Mouse (Mus musculus) kidney, postnatal 0 days (tissue): ENCODE results near the gene Acer1. TPM values are rescaled to one million over a fixed set of nuclear protein-coding genes. Genes with fewer than 3 reads are reported as not detected.

Source experiments
- ATAC-seq: fragments of 200-750 bp; cut with Nextera tagmentation; replicated peaks from 2 replicates; pipeline ENCODE4 v1.8.0; 2017; ENCODE audit warnings: low read depth, moderate number of reproducible peaks, moderate TSS enrichment, moderate library complexity; ENCODE audit not compliant: low FRiP score
- DNase-seq: peaks from one replicate; pipeline ENCODE4 v3.0.0-alpha.2; 2016; ENCODE audit warnings: low spot score
- H3K27ac ChIP-seq: fragments of 300-500 bp; sonication (generic); 2 replicates; pipeline ENCODE4 v1.5.1; 2014; ENCODE audit warnings: mild to moderate bottlenecking
- H3K27me3 ChIP-seq: fragments of 300-500 bp; sonication (generic); 2 replicates; pipeline ENCODE4 v1.6.1; 2014; ENCODE audit warnings: low read length, mixed read lengths; ENCODE audit not compliant: insufficient read depth
- H3K36me3 ChIP-seq: fragments of 300-500 bp; sonication (generic); 2 replicates; pipeline ENCODE4 v1.6.1; 2014; ENCODE audit warnings: low read length, mixed read lengths; ENCODE audit not compliant: insufficient read depth
- H3K4me1 ChIP-seq: fragments of 300-500 bp; sonication (generic); replicated peaks from 2 replicates; pipeline ENCODE4 v1.6.1; 2014; ENCODE audit warnings: antibody characterized with exemption, low read length, mixed read lengths; ENCODE audit not compliant: insufficient read depth
- H3K4me2 ChIP-seq: fragments of 300-500 bp; sonication (generic); 2 replicates; pipeline ENCODE4 v1.6.1; 2014; ENCODE audit warnings: mild to moderate bottlenecking, low read length, moderate library complexity, mixed read lengths
- H3K4me3 ChIP-seq: fragments of 300-500 bp; sonication (generic); replicated peaks from 2 replicates; pipeline ENCODE4 v1.5.1; 2014; ENCODE audit warnings: low read depth, low read length
- H3K9ac ChIP-seq: fragments of 300-500 bp; sonication (generic); 2 replicates; pipeline ENCODE4 v1.6.1; 2014; ENCODE audit warnings: low read depth, low read length
- H3K9me3 ChIP-seq: fragments of 300-500 bp; sonication (generic); replicated peaks from 2 replicates; pipeline ENCODE4 v1.6.1; 2016; ENCODE audit warnings: low read length, inconsistent platforms, mixed read lengths
- CTCF ChIP-seq: IDR thresholded peaks from 2 replicates; pipeline ENCODE4 v1.5.1; 2016; ENCODE audit warnings: antibody characterized with exemption, low read depth, mild to moderate bottlenecking, moderate library complexity
- WGBS: fragments of 180-500 bp; shearing (Covaris S2); extraction: QIAGEN DNeasy Blood & Tissue Kit; methylation state at CpG from one replicate; pipeline ENCODE4 v1.1.7; 2014; 5-methylcytosine and 5-hydroxymethylcytosine counted together
- polyA plus RNA-seq: library from polyadenylated mRNA; unstranded; fragments of >200 nt; fragmentation: Nextera tagmentation; extraction: Ambion mirVana; gene quantifications from 2 replicates; pipeline ENCODE4 v1.2.1, GENCODE M21; 2015

The Acer1 gene
- polyA plus RNA-seq, 1 experiment from 2014 or later, result not detected

GRCm38 (mm10) chr17:56984886-56985285 lies 3.0 kb upstream of the Acer1 start:
- Histone ChIP-seq H3K27me3 (no peaks in the 10 kb centered on the region), H3K4me2 (no peak overlapping the region), H3K4me3 (no peak overlapping the region), H3K4me1 (no peaks in the 10 kb centered on the region), H3K9ac (no peak overlapping the region), H3K9me3 (no peaks in the 10 kb centered on the region), H3K36me3 (no peaks in the 10 kb centered on the region), H3K27ac (no peak overlapping the region)
- ATAC-seq, result no peak
- no peak for TF ChIP-seq CTCF
- 74% methylated on average over 9 of the region's 9 CpGs for WGBS
- DNase-seq, result no peak

- H3K9me3 ChIP-seq, result no peaks in the 10 kb centered on the region
- H3K4me2 ChIP-seq, result no peak overlapping the region
- no peaks in the 10 kb centered on the region for H3K4me1 ChIP-seq
- ATAC-seq (no peak), DNase-seq (no peak)
- TF ChIP-seq CTCF, result no peak
- H3K27ac ChIP-seq, result no peak overlapping the region
- 63% methylated on average over 7 of the region's 7 CpGs for WGBS
- no peaks in the 10 kb centered on the region for H3K36me3 ChIP-seq
- H3K9ac ChIP-seq, result no peak overlapping the region
- no peak overlapping the region for H3K4me3 ChIP-seq
- no peaks in the 10 kb centered on the region for H3K27me3 ChIP-seq
These were observed 877 bp downstream of the Acer1 start for GRCm38 (mm10) chr17:56981049-56981448.

GRCm38 (mm10) chr17:56979524-56979923 lies 2.4 kb downstream of the Acer1 start:
- H3K36me3 ChIP-seq, result no peaks in the 10 kb centered on the region
- H3K4me3 ChIP-seq, result no peak overlapping the region
- H3K27me3 ChIP-seq, result no peaks in the 10 kb centered on the region
- no peak overlapping the region for H3K9ac ChIP-seq
- no peak for DNase-seq
- no peaks in the 10 kb centered on the region for H3K4me1 ChIP-seq
- ATAC-seq, result no peak
- WGBS, result 18% methylated on average over 6 of the region's 8 CpGs
- TF ChIP-seq CTCF, result no peak
- H3K4me2 ChIP-seq, result no peak overlapping the region
- H3K27ac ChIP-seq, result no peak overlapping the region
- no peaks in the 10 kb centered on the region for H3K9me3 ChIP-seq

- H3K27me3 ChIP-seq, result no peaks in the 10 kb centered on the region
- TF ChIP-seq CTCF, result no peak
- WGBS, result 70% methylated on average over 8 of the region's 8 CpGs
- H3K4me2 ChIP-seq, result no peak overlapping the region
- no peak overlapping the region for H3K9ac ChIP-seq
- DNase-seq, result no peak
- H3K36me3 ChIP-seq, result no peaks in the 10 kb centered on the region
- no peak overlapping the region for H3K4me3 ChIP-seq
- H3K4me1 ChIP-seq, result no peaks in the 10 kb centered on the region
- H3K27ac ChIP-seq, result no peak overlapping the region
- H3K9me3 ChIP-seq, result no peaks in the 10 kb centered on the region
- no peak for ATAC-seq
These were observed 5.2 kb downstream of the Acer1 start for GRCm38 (mm10) chr17:56976531-56977390.

- H3K27ac ChIP-seq, result no peak overlapping the region
- H3K36me3 ChIP-seq, result no peaks in the 10 kb centered on the region
- no peaks in the 10 kb centered on the region for H3K4me1 ChIP-seq
- ATAC-seq, result no peak
- no peaks in the 10 kb centered on the region for H3K27me3 ChIP-seq
- no peak for DNase-seq
- H3K4me2 ChIP-seq, result no peak overlapping the region
- 84% methylated on average over 3 of the region's 3 CpGs for WGBS
- no peak overlapping the region for H3K4me3 ChIP-seq
- TF ChIP-seq CTCF, result no peak
- H3K9ac ChIP-seq, result no peak overlapping the region
- no peaks in the 10 kb centered on the region for H3K9me3 ChIP-seq
These were observed 6.5 kb downstream of the Acer1 start for GRCm38 (mm10) chr17:56975391-56975790.

- H3K27ac ChIP-seq, result no peak overlapping the region
- 74% methylated on average over 5 of the region's 5 CpGs for WGBS
- no peak for ATAC-seq
These were observed 7.2 kb downstream of the Acer1 start for GRCm38 (mm10) chr17:56974708-56975240.

More at GRCm38 (mm10) chr17:56974708-56975240, 7.2 kb downstream of the Acer1 start:
- no peak for DNase-seq
- Histone ChIP-seq H3K4me2 (no peak overlapping the region), H3K4me3 (no peak overlapping the region), H3K4me1 (no peaks in the 10 kb centered on the region), H3K27me3 (no peaks in the 10 kb centered on the region), H3K36me3 (no peaks in the 10 kb centered on the region), H3K9ac (no peak overlapping the region), H3K9me3 (no peaks in the 10 kb centered on the region)
- TF ChIP-seq CTCF, result no peak
